Mouse (Mus musculus) urinary bladder, postnatal 25 days (tissue): ENCODE measurements at regions not wholly inside any gene's neighbourhood (a gene's known extent, or its start where the extent isn't known, plus 50 kb on each side); places are given as distances from the start of the nearest gene placed in this dataset.

Experiments
- DNase-seq: peaks from one replicate; pipeline ENCODE4 v3.0.0; 2022; ENCODE audit warnings: low spot score

- no peak for DNase-seq
Measured at GRCm38 (mm10) chr15:56820977-56821579, 656.3 kb downstream of the Slc22a22 start.

GRCm38 (mm10) chr15:56820256-56820976, 657.0 kb downstream of the Slc22a22 start:
- no peak for DNase-seq

GRCm38 (mm10) chr15:56818158-56818690, 659.2 kb downstream of the Slc22a22 start:
- DNase-seq = no peak

GRCm38 (mm10) chr15:56817204-56818157, 659.9 kb downstream of the Slc22a22 start:
- DNase-seq = no peak

DNA sequence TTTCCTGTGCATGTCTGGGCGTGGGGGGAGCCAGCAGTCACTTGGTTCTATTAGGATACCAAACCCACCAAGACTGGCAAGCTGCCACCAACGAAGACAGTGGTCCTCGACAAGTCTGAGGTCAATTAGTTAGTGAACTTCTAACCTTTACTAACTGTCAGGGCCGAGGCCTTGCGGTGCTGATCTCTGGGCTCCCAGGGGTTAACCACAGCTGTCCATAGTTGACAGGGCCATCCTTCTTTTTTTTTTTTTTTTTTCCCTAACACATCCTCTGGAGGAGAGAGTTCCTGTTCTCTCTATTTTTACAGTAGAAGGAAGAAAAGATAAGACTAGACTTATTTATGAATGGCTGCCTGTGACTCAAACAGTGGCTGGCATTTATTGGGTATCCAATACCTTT, 663.5 kb downstream of the Slc22a22 start:
- DNase-seq = no peak

GRCm38 (mm10) chr15:56810151-56810550, 667.3 kb downstream of the Slc22a22 start:
- no peak for DNase-seq

DNA sequence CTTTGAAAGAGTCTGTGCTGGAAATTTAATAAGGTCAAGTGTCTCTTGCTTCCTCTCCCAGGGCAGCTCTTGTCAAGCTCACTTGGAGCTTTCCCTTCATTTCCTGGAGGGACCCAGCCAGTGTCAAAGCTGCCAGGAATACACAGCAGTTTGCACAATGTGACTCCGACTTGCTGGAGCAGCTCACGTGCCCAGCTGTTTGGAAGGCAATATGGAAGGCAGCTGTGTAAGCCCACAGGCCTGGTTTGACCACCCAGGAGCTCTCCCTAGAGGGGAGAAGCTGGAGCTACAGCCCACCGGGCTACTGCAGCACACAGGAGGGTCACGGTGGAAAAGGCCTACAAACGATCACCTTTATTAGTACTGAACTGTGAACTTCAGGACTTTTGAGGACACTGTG, 669.8 kb downstream of the Slc22a22 start:
- DNase-seq = no peak

GRCm38 (mm10) chr15:56801933-56802332, 675.5 kb downstream of the Slc22a22 start:
- no peak for DNase-seq

DNA sequence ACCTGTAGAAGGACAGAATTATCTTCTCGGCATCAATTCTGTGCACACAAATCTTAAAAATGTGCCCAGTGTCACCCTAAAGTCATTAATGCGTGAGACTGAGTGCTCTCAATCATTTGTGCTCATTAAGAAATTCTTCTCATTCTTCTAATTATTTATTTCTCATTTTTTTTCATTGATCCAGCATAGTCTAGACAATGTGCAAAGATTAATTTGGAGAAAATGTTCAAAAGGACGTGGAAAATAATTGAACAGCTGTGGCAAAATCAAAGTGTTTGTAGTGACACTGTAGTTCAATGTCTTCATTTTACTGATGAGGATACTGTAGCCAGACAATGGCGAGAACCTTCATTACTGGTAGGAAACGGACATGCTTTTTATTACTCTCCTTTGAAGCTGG, 702.0 kb downstream of the Slc22a22 start:
- no peak for DNase-seq

GRCm38 (mm10) chr15:56774648-56775393, 702.6 kb downstream of the Slc22a22 start:
- DNase-seq = no peak

DNA sequence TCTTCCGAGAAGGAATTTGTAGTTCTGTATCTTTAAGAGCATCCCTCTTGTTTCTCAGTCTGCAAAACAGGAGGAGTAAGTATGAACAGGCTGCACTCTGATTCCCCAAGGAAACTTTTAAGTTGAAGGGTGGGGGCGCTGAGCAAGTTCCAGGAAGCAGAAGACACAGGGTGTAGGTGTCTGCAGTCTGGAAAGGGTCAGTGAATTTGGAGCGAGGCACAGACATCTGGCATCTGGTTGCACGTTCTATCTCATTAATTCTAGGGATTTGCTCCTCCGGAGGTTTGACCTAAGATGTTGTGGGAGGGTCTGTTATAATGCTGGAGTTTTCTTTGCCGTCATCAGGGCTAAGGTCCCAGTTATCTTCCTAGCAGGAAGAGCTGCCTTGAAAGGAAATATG, 711.1 kb downstream of the Slc22a22 start:
- DNase-seq = peak; percentile 3

DNA sequence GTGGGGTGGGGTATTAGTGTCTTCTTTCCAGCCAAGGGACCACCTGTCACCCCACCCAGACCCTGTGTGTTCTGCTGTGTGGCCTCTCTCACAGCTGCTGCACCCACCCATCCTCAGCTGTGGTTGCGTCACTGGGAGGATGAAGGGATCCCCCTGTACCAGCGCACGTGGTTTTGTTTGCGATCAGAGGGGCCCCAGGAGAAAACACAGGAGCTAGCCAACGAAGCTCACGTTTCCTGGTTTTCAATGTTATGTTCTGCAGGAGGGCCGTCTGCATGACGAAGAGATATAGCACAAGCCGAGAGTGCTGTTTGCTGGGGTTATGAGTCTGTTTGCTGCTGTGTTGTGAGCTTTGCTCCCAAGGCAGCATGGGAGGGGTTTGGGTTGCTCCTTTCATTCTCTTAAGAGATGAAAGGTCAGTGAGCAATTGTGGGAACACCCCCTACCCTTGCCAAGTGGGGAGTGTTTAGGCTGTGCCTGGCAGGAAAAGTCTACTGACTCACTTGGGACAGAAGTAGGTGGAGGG, 712.4 kb downstream of the Slc22a22 start:
- peak; percentile 8 for DNase-seq

DNA sequence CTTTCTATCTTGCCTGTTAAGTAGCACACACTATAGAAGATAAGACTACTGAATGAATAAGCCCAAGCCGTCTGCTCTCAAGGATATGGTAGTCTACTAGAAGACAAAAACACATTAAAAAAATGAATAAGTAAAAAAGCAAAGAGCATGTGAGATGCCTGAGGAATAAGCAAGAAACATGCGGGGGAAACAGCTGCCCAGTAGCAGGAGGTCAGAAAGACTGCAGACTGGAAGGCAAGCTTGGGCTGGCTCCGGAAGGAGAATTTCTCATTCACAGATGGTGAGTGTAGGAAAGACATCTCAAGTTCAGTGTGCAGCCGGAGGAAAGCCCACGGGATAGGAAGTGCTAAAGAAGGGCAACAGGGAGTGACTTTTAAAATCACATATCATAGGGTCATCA, 713.4 kb downstream of the Slc22a22 start:
- peak; percentile 3 for DNase-seq

DNA sequence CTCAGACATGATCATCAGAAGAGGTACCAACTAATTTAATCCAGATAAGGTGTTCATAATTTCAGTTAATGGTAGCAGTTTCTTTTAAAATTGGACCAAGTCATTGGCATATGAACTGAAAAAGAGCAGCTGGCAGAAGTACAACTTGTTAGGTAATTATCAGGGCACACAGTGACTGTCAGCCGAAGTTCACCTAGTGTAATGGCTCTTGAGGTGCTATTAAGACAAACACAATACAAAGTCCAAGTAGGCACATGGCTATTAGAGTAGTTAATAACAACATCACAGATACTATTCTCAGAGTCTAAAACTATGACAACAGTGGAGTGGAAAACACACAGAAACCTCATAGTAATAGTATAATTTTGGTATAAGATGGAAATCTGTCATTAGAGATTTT, 730.7 kb downstream of the Slc22a22 start:
- no peak for DNase-seq

- no peak for DNase-seq
Measured at GRCm38 (mm10) chr15:56744915-56745314, 732.5 kb downstream of the Slc22a22 start.
